Comparison of ENCODE assay signal across 23 mouse cellular contexts in genomic region chr15:84641127-84641526, GRCm38 (mm10). TPM values are rescaled to one million over a fixed set of nuclear protein-coding genes. Genes with fewer than 3 reads are reported as not detected.
A peak's percentile ranks its signal among the peaks of the same experiment; 100 is the strongest.
DNase-seq lines count a peak whose midpoint lies in the region; ATAC-seq lines count a peak whose summit lies in the region.
"Had no signal": no experiment of that assay in that cellular context is flagged by ENCODE, and none has a peak within 500 bp of the region (broad histone marks: within the 10 kb centered on the region; RNA-seq: fewer than 3 reads in every experiment).

No protein-coding gene starts in this region.

- no peak for DNase-seq in hindbrain, embryonic 11.5 days (ENCODE audit: low spot score)
- DNase-seq in limb, embryonic 10.5 days (ENCODE audit: low spot score), result no peak
- DNase-seq in embryo, embryonic 9.5 days (ENCODE audit: extremely low spot score), result no peak
- DNase-seq in B cell, adult 2 months, result no peak
- DNase-seq: adrenal gland, adult 8-10 months; cerebellum, postnatal 36 days; gastrocnemius, postnatal 10 days; kidney, adult 18-20 months; lung, adult 2 months; lung, postnatal 14 days; right cerebral cortex, postnatal 14 days had no signal

- H3K4me1 ChIP-seq in hindbrain, embryonic 16.5 days (ENCODE audit: control insufficient read depth, insufficient read depth, low read depth, low read length), result no peaks in the 10 kb centered on the region
- no peaks in the 10 kb centered on the region for H3K4me1 ChIP-seq in hindbrain, embryonic 11.5 days (replicated peaks; ENCODE audit: control insufficient read depth, insufficient read depth, low read length)
- peaks cover 14% of the 10 kb centered on the region for H3K4me1 ChIP-seq in limb, embryonic 13.5 days
- H3K4me1 ChIP-seq in limb, embryonic 10.5 days, result peaks cover 35% of the 10 kb centered on the region
- peaks cover 43% of the 10 kb centered on the region for H3K4me1 ChIP-seq in embryonic facial prominence, embryonic 13.5 days
- H3K4me1 ChIP-seq: forebrain, embryonic 13.5 days; midbrain, embryonic 12.5 days had no signal

- ATAC-seq in hindbrain, embryonic 16.5 days, result no peak
- no peak for ATAC-seq in hindbrain, embryonic 11.5 days (ENCODE audit: low FRiP score)
- ATAC-seq in limb, embryonic 13.5 days (ENCODE audit: low FRiP score, low read depth), result no peak
- no peak for ATAC-seq in embryonic facial prominence, embryonic 13.5 days (ENCODE audit: insufficient number of reproducible peaks, insufficient read depth, low FRiP score, low TSS enrichment, low read depth)
- ATAC-seq: forebrain, embryonic 13.5 days; inflammation-experienced regulatory T-cells, adult 6 months; liver, embryonic 12.5 days; Patski had no signal

- no peak overlapping the region for H3K4me3 ChIP-seq in hindbrain, embryonic 16.5 days (ENCODE audit: low read length)
- H3K4me3 ChIP-seq in hindbrain, embryonic 11.5 days (ENCODE audit: low read depth, low read length), result no peak overlapping the region
- H3K4me3 ChIP-seq in limb, embryonic 13.5 days, result no peak overlapping the region
- no peak overlapping the region for H3K4me3 ChIP-seq in limb, embryonic 10.5 days
- H3K4me3 ChIP-seq in embryonic facial prominence, embryonic 13.5 days, result no peak overlapping the region
- H3K4me3 ChIP-seq: forebrain, embryonic 13.5 days; heart, embryonic 12.5 days; hindbrain, embryonic 12.5 days; liver, embryonic 12.5 days; midbrain, embryonic 12.5 days had no signal

- H3K4me2 ChIP-seq in hindbrain, embryonic 16.5 days (ENCODE audit: low read length), result no peak overlapping the region
- H3K4me2 ChIP-seq in hindbrain, embryonic 11.5 days (replicated peaks; ENCODE audit: low read depth, low read length), result no peak overlapping the region
- no peak overlapping the region for H3K4me2 ChIP-seq in limb, embryonic 13.5 days (replicated peaks)
- no peak overlapping the region for H3K4me2 ChIP-seq in embryonic facial prominence, embryonic 13.5 days
- H3K4me2 ChIP-seq: forebrain, embryonic 13.5 days; heart, embryonic 12.5 days; hindbrain, embryonic 12.5 days; liver, embryonic 12.5 days; midbrain, embryonic 12.5 days had no signal

- peaks cover 2% of the 10 kb centered on the region; the same call in 1 of the 2 replicates for H3K9me3 ChIP-seq in hindbrain, embryonic 16.5 days (ENCODE audit: control insufficient read depth, low read length)
- H3K9me3 ChIP-seq in hindbrain, embryonic 11.5 days (ENCODE audit: control insufficient read depth, low read length), result no peaks in the 10 kb centered on the region
- H3K9me3 ChIP-seq in limb, embryonic 13.5 days, result 0 out of 2 replicates have a peak, but pooled peaks cover 4% of the 10 kb centered on the region
- no peaks in the 10 kb centered on the region for H3K9me3 ChIP-seq in limb, embryonic 10.5 days (replicated peaks)
- no peaks in the 10 kb centered on the region for H3K9me3 ChIP-seq in embryonic facial prominence, embryonic 13.5 days
- H3K9me3 ChIP-seq: forebrain, embryonic 13.5 days; heart, embryonic 12.5 days; hindbrain, embryonic 12.5 days; liver, embryonic 12.5 days; midbrain, embryonic 12.5 days had no signal

- H3K27me3 ChIP-seq in hindbrain, embryonic 16.5 days (replicated peaks; ENCODE audit: control insufficient read depth, insufficient read depth, low read length), result no peaks in the 10 kb centered on the region
- H3K27me3 ChIP-seq in hindbrain, embryonic 11.5 days (ENCODE audit: control insufficient read depth, insufficient read depth, low read length), result no peaks in the 10 kb centered on the region
- H3K27me3 ChIP-seq in limb, embryonic 13.5 days, result no peaks in the 10 kb centered on the region
- H3K27me3 ChIP-seq in limb, embryonic 10.5 days (ENCODE audit: low read depth, poor library complexity, severe bottlenecking), result no peaks in the 10 kb centered on the region
- H3K27me3 ChIP-seq in embryonic facial prominence, embryonic 13.5 days, result no peaks in the 10 kb centered on the region
- H3K27me3 ChIP-seq: forebrain, embryonic 13.5 days; heart, embryonic 12.5 days; liver, embryonic 12.5 days; midbrain, embryonic 12.5 days; Patski had no signal

- H3K9ac ChIP-seq in hindbrain, embryonic 16.5 days (ENCODE audit: low read depth, low read length), result no peak overlapping the region
- H3K9ac ChIP-seq in hindbrain, embryonic 11.5 days (ENCODE audit: low read depth, low read length), result no peak overlapping the region
- H3K9ac ChIP-seq in limb, embryonic 13.5 days, result no peak overlapping the region
- no peak overlapping the region for H3K9ac ChIP-seq in embryonic facial prominence, embryonic 13.5 days
- H3K9ac ChIP-seq: forebrain, embryonic 13.5 days; heart, embryonic 12.5 days; hindbrain, embryonic 12.5 days; liver, embryonic 12.5 days; midbrain, embryonic 12.5 days had no signal

- no peaks in the 10 kb centered on the region for H3K36me3 ChIP-seq in hindbrain, embryonic 16.5 days (ENCODE audit: control insufficient read depth, insufficient read depth, low read length)
- no peaks in the 10 kb centered on the region for H3K36me3 ChIP-seq in hindbrain, embryonic 11.5 days (ENCODE audit: control insufficient read depth, insufficient read depth, low read length)
- H3K36me3 ChIP-seq in limb, embryonic 13.5 days, result no peaks in the 10 kb centered on the region
- H3K36me3 ChIP-seq in limb, embryonic 10.5 days, result no peaks in the 10 kb centered on the region
- no peaks in the 10 kb centered on the region for H3K36me3 ChIP-seq in embryonic facial prominence, embryonic 13.5 days
- H3K36me3 ChIP-seq: G1E; heart, embryonic 12.5 days; hindbrain, embryonic 12.5 days; liver, embryonic 12.5 days; midbrain, embryonic 12.5 days had no signal

- H3K27ac ChIP-seq in hindbrain, embryonic 16.5 days (ENCODE audit: low read depth, low read length), result peak overlapping the region; percentile 29; the same call in 1 of the 2 replicates
- no peak overlapping the region for H3K27ac ChIP-seq in hindbrain, embryonic 11.5 days (ENCODE audit: low read depth, low read length)
- 0 out of 2 replicates have a peak overlapping the region, but pooled peaks have one; percentile 15 for H3K27ac ChIP-seq in limb, embryonic 13.5 days
- no peak overlapping the region for H3K27ac ChIP-seq in limb, embryonic 10.5 days
- H3K27ac ChIP-seq in embryonic facial prominence, embryonic 13.5 days, result peak overlapping the region; percentile 95; the same call in 1 of the 2 replicates
- H3K27ac ChIP-seq: forebrain, embryonic 13.5 days; hindbrain, embryonic 12.5 days; kidney, postnatal 0 days; liver, embryonic 12.5 days; midbrain, embryonic 12.5 days had no signal

- 67% methylated on average over 5 of the region's 5 CpGs for WGBS in hindbrain, embryonic 16.5 days
- WGBS in hindbrain, embryonic 11.5 days, result 59% methylated on average over 5 of the region's 5 CpGs
- WGBS in limb, embryonic 13.5 days, result 41% methylated on average over 5 of the region's 5 CpGs
- 52% methylated on average over 5 of the region's 5 CpGs for WGBS in limb, embryonic 10.5 days
- WGBS in embryonic facial prominence, embryonic 13.5 days, result 46% methylated on average over 5 of the region's 5 CpGs

RNA-seq across cellular contexts. Expression of gene Prr5, which starts 28.3 kb away (rescaled TPM):
- polyA plus RNA-seq in hindbrain, embryonic 16.5 days (2015; fragmentation: Nextera tagmentation; extraction: Ambion mirVana), result 30.5 and 33.2 TPM in 2 replicates
- 12.1 and 13.9 TPM in 2 replicates for polyA plus RNA-seq in hindbrain, embryonic 11.5 days (2014; fragmentation: Nextera tagmentation; extraction: Ambion mirVana)
- polyA plus RNA-seq in limb, embryonic 13.5 days (2015; fragmentation: Nextera tagmentation; extraction: Ambion mirVana), result 31.1 and 31.8 TPM in 2 replicates
- polyA plus RNA-seq in limb, embryonic 10.5 days (2016; fragmentation: Nextera tagmentation; extraction: Ambion mirVana), result 16.3 and 16.5 TPM in 2 replicates
- polyA plus RNA-seq in embryonic facial prominence, embryonic 13.5 days (2015; fragmentation: Nextera tagmentation; extraction: Ambion mirVana), result 18.8 and 20.7 TPM in 2 replicates
- polyA plus RNA-seq: G1E had no signal

Comparison
In these comparisons a context has a peak if more than half of its experiments do, and no peak if none do; other contexts are left out.
1. H3K27ac ChIP-seq: peak in hindbrain, embryonic 16.5 days (single experiment), limb, embryonic 13.5 days (single experiment) and embryonic facial prominence, embryonic 13.5 days (single experiment); none in hindbrain, embryonic 11.5 days (single experiment) and limb, embryonic 10.5 days (single experiment).